Mouse (Mus musculus) limb, embryonic 10.5 days (tissue): ENCODE data around the gene Znrd1as. TPM values are rescaled to one million over a fixed set of nuclear protein-coding genes. Genes with fewer than 3 reads are reported as not detected.

Experiments used
- DNase-seq: peaks from one replicate; pipeline ENCODE4 v3.0.0-alpha.2; 2017; ENCODE audit warnings: low spot score
- H3K27ac ChIP-seq: fragments of 300-500 bp; sonication (generic); 2 replicates; pipeline ENCODE4 v1.5.1; 2016; ENCODE audit warnings: mild to moderate bottlenecking
- H3K27me3 ChIP-seq: fragments of 300-500 bp; sonication (generic); 2 replicates; pipeline ENCODE4 v1.6.1; 2016; ENCODE audit warnings: low read depth, mild to moderate bottlenecking; ENCODE audit not compliant: poor library complexity, severe bottlenecking
- H3K36me3 ChIP-seq: fragments of 300-500 bp; sonication (generic); 2 replicates; pipeline ENCODE4 v1.6.1; 2016; ENCODE audit warnings: mild to moderate bottlenecking, moderate library complexity
- H3K4me1 ChIP-seq: fragments of 300-500 bp; sonication (generic); 2 replicates; pipeline ENCODE4 v1.6.1; 2016
- H3K4me3 ChIP-seq: fragments of 300-500 bp; sonication (generic); 2 replicates; pipeline ENCODE4 v1.5.1; 2016; ENCODE audit warnings: mild to moderate bottlenecking, moderate library complexity
- H3K9me3 ChIP-seq: fragments of 300-500 bp; sonication (generic); replicated peaks from 2 replicates; pipeline ENCODE4 v1.6.1; 2016; ENCODE audit warnings: mild to moderate bottlenecking
- WGBS: fragments of 180-500 bp; shearing (Covaris S2); methylation state at CpG from one replicate; pipeline ENCODE4 v1.1.7; 2016; 5-methylcytosine and 5-hydroxymethylcytosine counted together
- polyA plus RNA-seq: library from polyadenylated mRNA; unstranded; fragments of >200 nt; fragmentation: Nextera tagmentation; extraction: Ambion mirVana; gene quantifications from 2 replicates; pipeline ENCODE4 v1.2.1, GENCODE M21; 2016

The Znrd1as gene
- polyA plus RNA-seq, 1 experiment from 2014 or later: 9.5 TPM

DNA sequence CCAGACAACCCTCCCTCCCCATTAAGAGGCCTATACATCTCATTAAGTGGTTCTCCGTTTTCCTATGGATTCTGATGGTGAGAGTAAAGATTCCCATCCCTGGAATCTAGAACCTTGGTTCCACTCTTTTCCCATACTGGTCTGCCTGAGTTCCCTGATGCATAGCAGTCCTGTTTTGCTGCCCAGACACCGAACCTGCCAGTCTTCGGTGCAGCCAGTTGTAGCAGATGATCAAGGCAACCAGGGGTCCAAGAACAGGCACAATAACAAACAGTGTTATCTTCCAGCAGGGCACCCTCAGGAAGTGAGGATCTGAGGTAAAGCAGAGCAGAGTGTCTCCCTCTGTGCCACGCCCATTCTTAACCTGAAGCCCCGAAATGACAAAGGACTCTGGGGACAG, 53.7 kb downstream of the Znrd1as start:
- Histone ChIP-seq H3K36me3 (peaks cover 46% of the 10 kb centered on the region), H3K4me1 (no peaks in the 10 kb centered on the region), H3K4me3 (no peak overlapping the region), H3K27me3 (no peaks in the 10 kb centered on the region), H3K9me3 (no peaks in the 10 kb centered on the region), H3K27ac (no peak overlapping the region)
- no peak for DNase-seq
- 78% methylated on average over 5 of the region's 5 CpGs for WGBS

Other genes with a start within 250 kb of the Znrd1as start
- not detected in 2 replicates for gene H2-M10.5, start 185.7 kb upstream of the Znrd1as start, polyA plus RNA-seq
- not detected in 2 replicates for gene H2-M10.6, start 146.4 kb upstream of the Znrd1as start, polyA plus RNA-seq
- gene Trim26, start 121.5 kb upstream of the Znrd1as start, polyA plus RNA-seq: 36.7 and 48.1 TPM in 2 replicates
- gene Trim15, start 91.4 kb upstream of the Znrd1as start, polyA plus RNA-seq: 0.18 and 0.30 TPM in 2 replicates
- gene Trim10, start 89.0 kb upstream of the Znrd1as start, polyA plus RNA-seq: 5.1 and 5.8 TPM in 2 replicates
- gene Trim40, start 68.5 kb upstream of the Znrd1as start, polyA plus RNA-seq: not detected in 2 replicates
- gene Trim31, start 60.5 kb upstream of the Znrd1as start, polyA plus RNA-seq: not detected in 2 replicates
- 0.13 and 0.45 TPM in 2 replicates for gene Rnf39, start 15.7 kb upstream of the Znrd1as start, polyA plus RNA-seq
- gene Ppp1r11, start 6.9 kb upstream of the Znrd1as start, polyA plus RNA-seq: 152 and 174 TPM in 2 replicates
- 107 and 114 TPM in 2 replicates for gene Znrd1, start within 50 bp of the Znrd1as start, polyA plus RNA-seq
- not detected in 2 replicates for gene 2410137M14Rik, start 22.6 kb downstream of the Znrd1as start, polyA plus RNA-seq
- 0.55 and 1.2 TPM in 2 replicates for gene H2-M5, start 30.9 kb downstream of the Znrd1as start, polyA plus RNA-seq
- 69.9 and 92.6 TPM in 2 replicates for gene Zfp57, start 42.6 kb downstream of the Znrd1as start, polyA plus RNA-seq
- 0.08 and 0.20 TPM in 2 replicates for gene Mog, start 64.8 kb downstream of the Znrd1as start, polyA plus RNA-seq
- gene Gabbr1, start 87.4 kb downstream of the Znrd1as start, polyA plus RNA-seq: 6.6 and 9.0 TPM in 2 replicates
- 0.06 TPM in 1 of 2 replicates, not detected in the other for gene Olfr90, start 129.9 kb downstream of the Znrd1as start, polyA plus RNA-seq
- gene Olfr91, start 139.7 kb downstream of the Znrd1as start, polyA plus RNA-seq: 0.05 TPM in 1 of 2 replicates, not detected in the other
- not detected in 2 replicates for gene Olfr92, start 161.5 kb downstream of the Znrd1as start, polyA plus RNA-seq
- not detected in 2 replicates for gene Olfr93, start 202.9 kb downstream of the Znrd1as start, polyA plus RNA-seq
- gene Ubd, start 235.3 kb downstream of the Znrd1as start, polyA plus RNA-seq: not detected in 2 replicates
- gene Olfr94, start 242.4 kb downstream of the Znrd1as start, polyA plus RNA-seq: not detected in 2 replicates